Mouse (Mus musculus): ENCODE measurements at regions not wholly inside any gene's neighbourhood (a gene's known extent, or its start where the extent isn't known, plus 50 kb on each side); places are given as distances from the start of the nearest gene placed in this dataset.

- TF ChIP-seq EP300 (optimal IDR thresholded peaks at IDR 0.05) (no peak), CTCF (IDR thresholded peaks at IDR 0.05; ENCODE audit: low read depth) (no peak)
These were observed 170.8 kb downstream of the D3Ertd751e start for GRCm38 (mm10) chr3:41913190-41913589.
